Mouse (Mus musculus) layer of hippocampus, postnatal 25 days (tissue): ENCODE measurements around the gene Cgn. TPM values are rescaled to one million over a fixed set of nuclear protein-coding genes. Genes with fewer than 3 reads are reported as not detected.
"Not testable (repeated sequence)": the region's sequence is repeated elsewhere in the genome, so short reads cannot be mapped to it uniquely, and the experiment has no call there.

Source experiments
- DNase-seq, 2 experiments: peaks; one replicate each; pipeline ENCODE4 v3.0.0; 2022; ENCODE audit warnings: mixed read lengths in 2 of 2, low spot score in 1 of 2; ENCODE audit errors: extremely low spot score in 1 of 2
- total RNA-seq, 2 experiments: library from RNA; stranded (reverse); gene quantifications; 2 replicates each; pipeline ENCODE4 v1.2.3; 2021

The Cgn gene
- total RNA-seq, 2 experiments from 2014 or later, result 3.1 to 3.2 TPM

- DNase-seq, result no peak
These were observed 7.4 kb upstream of the Cgn start for GRCm38 (mm10) chr3:94793672-94794071.

GRCm38 (mm10) chr3:94792258-94792657 is 6.0 kb upstream of the Cgn start:
- no peak for DNase-seq

GRCm38 (mm10) chr3:94789516-94789915 is 3.2 kb upstream of the Cgn start:
- DNase-seq, result no peak

GRCm38 (mm10) chr3:94789071-94789470 is 2.8 kb upstream of the Cgn start:
- no peak for DNase-seq

- DNase-seq, result no peak
These were observed 959 bp upstream of the Cgn start for GRCm38 (mm10) chr3:94787122-94787780.

- DNase-seq, result peak in 1 of 2 experiments; percentile 8
These were observed 334 bp downstream of the Cgn start for GRCm38 (mm10) chr3:94785958-94786357.

GRCm38 (mm10) chr3:94784171-94784701 is 2.1 kb downstream of the Cgn start:
- no peak for DNase-seq

- DNase-seq, result no peak
These were observed 2.8 kb downstream of the Cgn start for GRCm38 (mm10) chr3:94783462-94783931.

GRCm38 (mm10) chr3:94782936-94783335 is 3.4 kb downstream of the Cgn start:
- DNase-seq, result no peak

GRCm38 (mm10) chr3:94781356-94781755 is 4.9 kb downstream of the Cgn start:
- no peak for DNase-seq

- no peak for DNase-seq
These were observed 10.4 kb downstream of the Cgn start for GRCm38 (mm10) chr3:94775886-94776285.

GRCm38 (mm10) chr3:94774039-94774438 is 12.3 kb downstream of the Cgn start:
- DNase-seq, result no peak

- DNase-seq, result not testable (repeated sequence)
These were observed 20.8 kb downstream of the Cgn start for GRCm38 (mm10) chr3:94765456-94765855.

GRCm38 (mm10) chr3:94764545-94765292 is 21.6 kb downstream of the Cgn start:
- DNase-seq, result not testable (repeated sequence)

- DNase-seq, result not testable (repeated sequence)
These were observed 27.9 kb downstream of the Cgn start for GRCm38 (mm10) chr3:94758427-94758826.

GRCm38 (mm10) chr3:94758056-94758409 is 28.3 kb downstream of the Cgn start:
- not testable (repeated sequence) for DNase-seq

- not testable (repeated sequence) for DNase-seq
These were observed 28.8 kb downstream of the Cgn start for GRCm38 (mm10) chr3:94757251-94758055.

GRCm38 (mm10) chr3:94745691-94746090 is 40.6 kb downstream of the Cgn start:
- no peak for DNase-seq

- not testable (repeated sequence) for DNase-seq
These were observed 62.7 kb downstream of the Cgn start for GRCm38 (mm10) chr3:94723637-94724036.

- DNase-seq, result not testable (repeated sequence)
These were observed 68.0 kb downstream of the Cgn start for GRCm38 (mm10) chr3:94718253-94718652.

GRCm38 (mm10) chr3:94713424-94713823 is 72.9 kb downstream of the Cgn start:
- DNase-seq, result not testable (repeated sequence)
